Mouse (Mus musculus) urinary bladder, postnatal 0 days (tissue): ENCODE results near the gene Dnajb7. TPM values are rescaled to one million over a fixed set of nuclear protein-coding genes. Genes with fewer than 3 reads are reported as not detected.

Experiments used
- polyA plus RNA-seq: library from polyadenylated mRNA; unstranded; fragments of >200 nt; fragmentation: Nextera tagmentation; extraction: Ambion mirVana; gene quantifications from 2 replicates; pipeline ENCODE4 v1.2.1, GENCODE M21; 2015

Gene Dnajb7
- 0.60 and 0.69 TPM in 2 replicates for polyA plus RNA-seq

GRCm38 (mm10) chr15:81408199-81408598, at the start of gene Dnajb7:
Dnajb7 (minus strand) TSS chr15:81408299.

DNA sequence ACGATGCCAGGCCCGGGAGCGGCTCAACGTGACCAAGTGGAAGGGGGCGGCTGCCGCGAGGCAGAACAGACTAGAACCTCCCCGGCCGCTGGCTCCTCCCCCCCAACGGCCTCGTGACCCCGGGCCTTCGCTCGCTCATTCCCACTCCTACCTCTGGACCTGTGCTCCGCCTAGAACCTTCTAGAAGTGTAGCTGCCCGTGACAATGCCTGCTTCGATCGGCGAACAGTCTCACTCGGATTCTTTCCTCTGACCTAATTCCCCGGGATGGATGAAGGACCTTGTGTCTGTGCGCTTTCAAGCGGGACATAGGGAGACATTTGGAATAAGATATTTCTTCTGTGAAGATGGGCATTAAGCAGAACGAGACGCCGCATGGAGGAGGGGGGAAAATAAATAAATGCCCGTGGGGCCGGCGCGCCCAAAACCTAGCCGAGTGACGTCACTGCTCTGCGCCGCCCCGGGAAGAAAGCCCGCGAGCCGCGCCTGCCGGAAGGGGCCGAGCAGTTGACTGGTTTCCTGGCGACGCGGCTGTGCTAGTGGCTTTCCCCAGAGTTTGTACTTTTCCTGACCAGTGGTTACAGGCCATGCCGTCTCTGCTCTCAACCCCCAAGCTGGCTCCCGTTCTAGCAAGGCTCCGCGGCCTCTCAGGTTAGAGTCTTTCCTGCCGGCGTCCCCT, 8.3 kb downstream of the Dnajb7 start, which contains the start of the genes St13 and Xpnpep3:
St13 (minus strand) TSS at position 440 of the 678 bp plus-strand sequence.
Xpnpep3 (plus strand) TSS at position 501 of the 678 bp plus-strand sequence.

GRCm38 (mm10) chr15:81360345-81361021, 47.6 kb downstream of the Dnajb7 start, which contains the start of gene Slc25a17:
Slc25a17 (minus strand) TSS chr15:81360812.

Other genes with a start within 250 kb of the Dnajb7 start
- 17.4 and 21.9 TPM in 2 replicates for gene Mrtfa, start 217.5 kb downstream of the Dnajb7 start, polyA plus RNA-seq
- gene Mchr1, start 172.8 kb downstream of the Dnajb7 start, polyA plus RNA-seq: 25.2 and 26.1 TPM in 2 replicates
- gene Slc25a17, start 47.5 kb downstream of the Dnajb7 start, polyA plus RNA-seq: 84.1 and 84.9 TPM in 2 replicates
- 75.4 and 88.9 TPM in 2 replicates for gene St13, start 8.2 kb downstream of the Dnajb7 start, polyA plus RNA-seq
- gene Xpnpep3, start 8.2 kb downstream of the Dnajb7 start, polyA plus RNA-seq: 5.7 and 6.9 TPM in 2 replicates
- 392 and 405 TPM in 2 replicates for gene Rbx1, start 58.0 kb upstream of the Dnajb7 start, polyA plus RNA-seq
- gene Ep300, start 177.1 kb upstream of the Dnajb7 start, polyA plus RNA-seq: 8.7 and 10.8 TPM in 2 replicates